Mouse (Mus musculus): ENCODE data around the gene Chil6.

- no peak for TF ChIP-seq POLR2A (IDR thresholded peaks at IDR 0.05; ENCODE audit: extremely low read depth, insufficient read depth, low read length)
- TF ChIP-seq CTCF (IDR thresholded peaks at IDR 0.05; ENCODE audit: extremely low read depth, insufficient read depth, low read length) = no peak
Observed at GRCm38 (mm10) chr3:106449567-106449966, 43.6 kb upstream of the Chil6 start.

Data from cortical plate, adult 2 months (tissue).